Mouse (Mus musculus): ENCODE measurements around the gene Cabin1.

GRCm38 (mm10) chr10:75697693-75698092 is 66.4 kb downstream of the Cabin1 start:
- TF ChIP-seq POLR2AphosphoS2 (IDR thresholded peaks at IDR 0.05; ENCODE audit: insufficient read length, low read depth): no peak
- TF ChIP-seq POLR2A (IDR thresholded peaks at IDR 0.05; ENCODE audit: insufficient read length, low read depth): no peak
- no peak for TF ChIP-seq CEBPB (IDR thresholded peaks at IDR 0.05; ENCODE audit: insufficient read depth, poor library complexity, severe bottlenecking)
- no peak for TF ChIP-seq MYOG (IDR thresholded peaks at IDR 0.05; ENCODE audit: control insufficient read depth in 1 of 3, insufficient read depth in 1 of 3, insufficient read length in 2 of 3, low read depth in 2 of 3)
- no peak for TF ChIP-seq USF1 (IDR thresholded peaks at IDR 0.05; ENCODE audit: low read depth)
- TF ChIP-seq MAX (IDR thresholded peaks at IDR 0.05; ENCODE audit: low read depth): no peak
- TF ChIP-seq MYOD1 (IDR thresholded peaks at IDR 0.05; ENCODE audit: control insufficient read depth in 1 of 3, insufficient read length in 2 of 3, low read depth in 2 of 3): no peak
- no peak for TF ChIP-seq E2F4 (IDR thresholded peaks at IDR 0.05; ENCODE audit: insufficient read depth)
- no peak for TF ChIP-seq TCF3 (IDR thresholded peaks at IDR 0.05; ENCODE audit: insufficient read length, low read depth)
- no peak for TF ChIP-seq TCF12 (IDR thresholded peaks at IDR 0.05; ENCODE audit: insufficient read depth, poor library complexity, severe bottlenecking)
- TF ChIP-seq REST (IDR thresholded peaks at IDR 0.05; ENCODE audit: insufficient read depth, insufficient read length): no peak
